Mouse (Mus musculus) intestine, postnatal 0 days (tissue): ENCODE measurements around the gene Gm28539. TPM values are rescaled to one million over a fixed set of nuclear protein-coding genes. Genes with fewer than 3 reads are reported as not detected.

Experiments
- ATAC-seq: fragments of 200-750 bp; cut with Nextera tagmentation; 2 replicates; pipeline ENCODE4 v1.8.0; 2017; ENCODE audit warnings: mild to moderate bottlenecking, moderate TSS enrichment, moderate library complexity
- H3K27ac ChIP-seq: fragments of 300-500 bp; sonication (generic); 2 replicates; pipeline ENCODE4 v1.5.1; 2014; ENCODE audit warnings: mild to moderate bottlenecking, low read depth, low read length, moderate library complexity
- H3K27me3 ChIP-seq: fragments of 300-500 bp; sonication (generic); replicated peaks from 2 replicates; pipeline ENCODE4 v1.6.1; 2014; ENCODE audit warnings: low read length, mixed read lengths; ENCODE audit not compliant: control insufficient read depth, insufficient read depth
- H3K36me3 ChIP-seq: fragments of 300-500 bp; sonication (generic); 2 replicates; pipeline ENCODE4 v1.6.1; 2014; ENCODE audit warnings: mild to moderate bottlenecking, moderate library complexity; ENCODE audit not compliant: control insufficient read depth, insufficient read depth
- H3K4me1 ChIP-seq: fragments of 300-500 bp; sonication (generic); replicated peaks from 2 replicates; pipeline ENCODE4 v1.6.1; 2014; ENCODE audit warnings: antibody characterized with exemption, low read length, mixed read lengths; ENCODE audit not compliant: control insufficient read depth, insufficient read depth
- H3K4me2 ChIP-seq: fragments of 300-500 bp; sonication (generic); replicated peaks from 2 replicates; pipeline ENCODE4 v1.6.1; 2014; ENCODE audit warnings: low read depth, mild to moderate bottlenecking, moderate library complexity
- H3K4me3 ChIP-seq: fragments of 300-500 bp; sonication (generic); 2 replicates; pipeline ENCODE4 v1.5.1; 2014; ENCODE audit warnings: low read depth, low read length
- H3K9ac ChIP-seq: fragments of 300-500 bp; sonication (generic); 2 replicates; pipeline ENCODE4 v1.6.1; 2014; ENCODE audit warnings: mild to moderate bottlenecking, low read depth, low read length
- H3K9me3 ChIP-seq: fragments of 300-500 bp; sonication (generic); 2 replicates; pipeline ENCODE4 v1.6.1; 2016; ENCODE audit warnings: mixed run types; ENCODE audit not compliant: control insufficient read depth
- CTCF ChIP-seq: sonication (generic); IDR thresholded peaks from 2 replicates; pipeline ENCODE4 v1.5.1; 2016; ENCODE audit warnings: low read depth, mild to moderate bottlenecking, control low read depth, antibody characterized with exemption, moderate library complexity
- WGBS: fragments of 180-500 bp; shearing (Covaris S2); extraction: QIAGEN DNeasy Blood & Tissue Kit; methylation state at CpG from one replicate; pipeline ENCODE4 v1.1.7; 2014; 5-methylcytosine and 5-hydroxymethylcytosine counted together
- polyA plus RNA-seq: library from polyadenylated mRNA; unstranded; fragments of >200 nt; fragmentation: Nextera tagmentation; extraction: Ambion mirVana; gene quantifications from 2 replicates; pipeline ENCODE4 v1.2.1, GENCODE M21; 2015

Gm28539 gene
- polyA plus RNA-seq, 1 experiment from 2014 or later: not detected

GRCm38 (mm10) chr16:18876442-18877308, 40.3 kb downstream of the Gm28539 start, which contains the start of the genes Mrpl40 and Hira:
TSS of gene Mrpl40 (minus strand) at chr16:18876862.
TSS of gene Hira (plus strand) at chr16:18877037.
- TF ChIP-seq CTCF: peak; percentile 14; the same call in 1 of the 2 replicates
- H3K27ac ChIP-seq: peak within 1 kb of the TSS; percentile 94
- H3K9ac ChIP-seq: peak within 1 kb of the TSS; percentile 84
- peaks cover 18% of the 10 kb centered on the region; the same call in 1 of the 2 replicates for H3K36me3 ChIP-seq
- H3K4me2 ChIP-seq: peak within 1 kb of the TSS; percentile 86
- WGBS: under 1% methylated on average over 91 of the region's 93 CpGs
- peak within 1 kb of the TSS; percentile 91 for H3K4me3 ChIP-seq
- H3K9me3 ChIP-seq: no peaks in the 10 kb centered on the region
- no peaks in the 10 kb centered on the region for H3K4me1 ChIP-seq
- peak; percentile 92 for ATAC-seq
- H3K27me3 ChIP-seq: no peaks in the 10 kb centered on the region

GRCm38 (mm10) chr16:18877386-18878090, 41.2 kb downstream of the Gm28539 start:
- Histone ChIP-seq H3K27ac (peak overlapping the region; percentile 94), H3K4me3 (peak overlapping the region; percentile 91), H3K4me1 (no peaks in the 10 kb centered on the region), H3K4me2 (peak overlapping the region; percentile 86), H3K9me3 (no peaks in the 10 kb centered on the region), H3K36me3 (peaks cover 17% of the 10 kb centered on the region; the same call in 1 of the 2 replicates), H3K27me3 (no peaks in the 10 kb centered on the region), H3K9ac (peak overlapping the region; percentile 84)
- ATAC-seq: peak; percentile 45
- TF ChIP-seq CTCF: peak; percentile 69
- under 1% methylated on average over 40 of the region's 43 CpGs for WGBS

GRCm38 (mm10) chr16:18878091-18878720, 41.8 kb downstream of the Gm28539 start:
- no peak for ATAC-seq

GRCm38 (mm10) chr16:18884044-18884443, 47.7 kb downstream of the Gm28539 start:
- no peak overlapping the region for H3K27ac ChIP-seq
- H3K27me3 ChIP-seq: no peaks in the 10 kb centered on the region
- no peak overlapping the region for H3K4me2 ChIP-seq
- no peak for TF ChIP-seq CTCF
- ATAC-seq: no peak
- H3K9me3 ChIP-seq: no peaks in the 10 kb centered on the region
- H3K36me3 ChIP-seq: 0 out of 2 replicates have a peak, but pooled peaks cover 5% of the 10 kb centered on the region
- H3K9ac ChIP-seq: no peak overlapping the region
- H3K4me3 ChIP-seq: no peak overlapping the region
- no peaks in the 10 kb centered on the region for H3K4me1 ChIP-seq

More at GRCm38 (mm10) chr16:18878091-18878720, 41.8 kb downstream of the Gm28539 start:
- peaks cover 15% of the 10 kb centered on the region; the same call in 1 of the 2 replicates for H3K36me3 ChIP-seq
- peak overlapping the region; percentile 84 for H3K9ac ChIP-seq
- no peaks in the 10 kb centered on the region for H3K9me3 ChIP-seq
- H3K4me2 ChIP-seq: peak overlapping the region; percentile 86
- H3K27me3 ChIP-seq: no peaks in the 10 kb centered on the region
- WGBS: 18% methylated on average over 20 of the region's 20 CpGs
- H3K4me1 ChIP-seq: no peaks in the 10 kb centered on the region
- H3K27ac ChIP-seq: peak overlapping the region; percentile 94
- H3K4me3 ChIP-seq: peak overlapping the region; percentile 91
- no peak for TF ChIP-seq CTCF

- peaks cover 25% of the 10 kb centered on the region for H3K36me3 ChIP-seq
- H3K27me3 ChIP-seq: no peaks in the 10 kb centered on the region
- H3K4me3 ChIP-seq: no peak overlapping the region
- no peak overlapping the region for H3K4me2 ChIP-seq
- H3K9ac ChIP-seq: no peak overlapping the region
- WGBS: 63% methylated on average over 4 of the region's 4 CpGs
- no peaks in the 10 kb centered on the region for H3K9me3 ChIP-seq
- TF ChIP-seq CTCF: no peak
- no peak for ATAC-seq
- no peak overlapping the region for H3K27ac ChIP-seq
- no peaks in the 10 kb centered on the region for H3K4me1 ChIP-seq
Observed at GRCm38 (mm10) chr16:18893840-18894372, 57.5 kb downstream of the Gm28539 start.

GRCm38 (mm10) chr16:18895249-18895648, 58.9 kb downstream of the Gm28539 start:
- Histone ChIP-seq H3K27me3 (no peaks in the 10 kb centered on the region), H3K9me3 (no peaks in the 10 kb centered on the region), H3K4me2 (no peak overlapping the region), H3K4me3 (no peak overlapping the region), H3K27ac (no peak overlapping the region), H3K4me1 (no peaks in the 10 kb centered on the region), H3K9ac (no peak overlapping the region), H3K36me3 (peaks cover 38% of the 10 kb centered on the region)
- TF ChIP-seq CTCF: no peak
- 52% methylated on average over 3 of the region's 3 CpGs for WGBS
- ATAC-seq: no peak
